Mouse (Mus musculus): ENCODE measurements around the gene Ldlrap1. TPM values are rescaled to one million over a fixed set of nuclear protein-coding genes. Genes with fewer than 3 reads are reported as not detected.

The Ldlrap1 gene
- polyA plus RNA-seq, 1 experiment: 1.7 TPM

- Histone ChIP-seq H3K27me3 (ENCODE audit: control insufficient read depth, insufficient read depth, low read length) (no peaks in the 10 kb centered on the region), H3K4me1 (ENCODE audit: control insufficient read depth, insufficient read depth, low read length) (peaks cover 17% of the 10 kb centered on the region), H3K4me3 (ENCODE audit: control insufficient read depth, low read depth, low read length) (no peak overlapping the region), H3K27ac (ENCODE audit: control insufficient read depth, insufficient read depth, low read depth, low read length) (no peak overlapping the region), H3K36me3 (ENCODE audit: control insufficient read depth, insufficient read depth, low read length) (no peaks in the 10 kb centered on the region)
- TF ChIP-seq CTCF (IDR thresholded peaks at IDR 0.05; ENCODE audit: control insufficient read depth, insufficient read depth, insufficient replicate concordance, low read depth, low read length): no peak
Observed at GRCm38 (mm10) chr4:134766277-134766676, 1.5 kb downstream of the Ldlrap1 start.

DNA sequence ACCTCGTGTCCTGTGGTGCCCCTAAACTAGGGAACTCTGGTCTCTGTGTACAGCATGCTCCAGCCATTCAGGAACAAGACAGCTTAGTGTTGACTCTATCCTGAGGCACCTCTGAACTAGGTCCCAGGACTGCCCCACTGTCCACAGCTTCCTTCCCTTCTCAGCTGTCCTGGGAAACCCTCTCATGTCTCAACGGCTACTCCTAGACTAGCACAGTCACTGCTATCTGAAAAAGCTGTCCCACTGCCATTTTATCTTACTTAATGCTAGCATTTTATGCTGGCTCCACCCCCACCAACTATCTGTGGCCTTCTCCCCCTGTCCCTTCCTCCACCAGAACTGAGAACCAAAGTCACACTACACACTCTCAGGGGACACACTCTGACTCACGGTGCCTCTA, 3.5 kb downstream of the Ldlrap1 start:
- H3K4me1 ChIP-seq (ENCODE audit: control insufficient read depth, insufficient read depth, low read length): peaks cover 17% of the 10 kb centered on the region
- no peak overlapping the region for H3K27ac ChIP-seq (ENCODE audit: control insufficient read depth, insufficient read depth, low read depth, low read length)
- H3K27me3 ChIP-seq (ENCODE audit: control insufficient read depth, insufficient read depth, low read length): no peaks in the 10 kb centered on the region
- TF ChIP-seq POLR2A (IDR thresholded peaks at IDR 0.05; ENCODE audit: control insufficient read depth, low read depth, low read length) (no peak), CTCF (IDR thresholded peaks at IDR 0.05; ENCODE audit: control insufficient read depth, insufficient read depth, insufficient replicate concordance, low read depth, low read length) (no peak)
- no peaks in the 10 kb centered on the region for H3K36me3 ChIP-seq (ENCODE audit: control insufficient read depth, insufficient read depth, low read length)
- H3K4me3 ChIP-seq (ENCODE audit: control insufficient read depth, low read depth, low read length): no peak overlapping the region

DNA sequence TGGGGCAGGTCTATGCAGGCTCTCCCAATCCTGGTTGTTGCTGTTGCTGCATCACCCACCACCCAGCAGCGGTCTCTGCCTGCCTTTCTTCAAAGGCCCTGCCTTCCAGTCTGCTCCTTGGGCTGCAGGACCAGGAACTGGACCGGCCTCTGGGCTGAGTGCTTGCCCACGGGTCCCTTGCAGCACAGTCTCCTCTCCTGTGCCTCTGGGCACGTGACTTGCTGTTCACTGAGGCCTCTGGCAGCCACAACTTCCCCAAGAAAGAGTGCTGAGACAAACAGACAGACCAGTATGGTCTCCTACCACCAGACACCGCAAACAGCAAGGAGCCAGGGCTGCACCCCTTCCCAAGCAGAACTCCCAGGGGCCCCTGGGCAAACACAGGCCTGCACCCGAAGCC, 5.5 kb downstream of the Ldlrap1 start:
- H3K4me1 ChIP-seq (ENCODE audit: control insufficient read depth, insufficient read depth, low read length): peaks cover 7% of the 10 kb centered on the region

DNA sequence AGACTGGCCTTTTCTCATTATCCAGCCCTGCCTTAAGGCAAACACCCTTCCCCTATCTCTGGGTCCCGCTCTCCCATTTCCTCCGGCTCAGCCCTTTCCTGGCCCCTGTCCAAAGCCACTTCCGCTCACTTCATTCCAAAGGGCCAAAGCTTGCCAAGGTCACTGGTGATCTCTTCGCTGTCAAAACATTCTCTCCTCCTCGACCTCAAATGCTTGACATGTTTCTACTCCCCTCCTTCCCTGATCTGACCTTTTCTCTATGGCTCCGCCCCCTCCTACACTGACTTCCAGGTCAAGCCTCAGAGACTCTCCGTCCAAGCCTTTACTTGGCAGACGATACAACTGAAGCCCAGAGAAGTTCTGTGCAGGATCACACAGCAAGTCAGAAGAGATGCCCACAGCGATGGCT, 7.0 kb downstream of the Ldlrap1 start:
- no peaks in the 10 kb centered on the region for H3K27me3 ChIP-seq (ENCODE audit: control insufficient read depth, insufficient read depth, low read length)
- H3K4me1 ChIP-seq (ENCODE audit: control insufficient read depth, insufficient read depth, low read length): no peaks in the 10 kb centered on the region; the same call in 1 of the 2 replicates
- 0 out of 2 replicates have a peak overlapping the region, but pooled peaks have one; percentile 32 for H3K27ac ChIP-seq (ENCODE audit: control insufficient read depth, insufficient read depth, low read depth, low read length)
- no peak for TF ChIP-seq CTCF (IDR thresholded peaks at IDR 0.05; ENCODE audit: control insufficient read depth, insufficient read depth, insufficient replicate concordance, low read depth, low read length)
- TF ChIP-seq POLR2A (IDR thresholded peaks at IDR 0.05; ENCODE audit: control insufficient read depth, low read depth, low read length): no peak
- no peaks in the 10 kb centered on the region for H3K36me3 ChIP-seq (ENCODE audit: control insufficient read depth, insufficient read depth, low read length)
- no peak overlapping the region for H3K4me3 ChIP-seq (ENCODE audit: control insufficient read depth, low read depth, low read length)

More for the DNA sequence above, 5.5 kb downstream of the Ldlrap1 start:
- no peak overlapping the region for H3K27ac ChIP-seq (ENCODE audit: control insufficient read depth, insufficient read depth, low read depth, low read length)
- TF ChIP-seq POLR2A (IDR thresholded peaks at IDR 0.05; ENCODE audit: control insufficient read depth, low read depth, low read length): no peak
- no peak for TF ChIP-seq CTCF (IDR thresholded peaks at IDR 0.05; ENCODE audit: control insufficient read depth, insufficient read depth, insufficient replicate concordance, low read depth, low read length)
- no peaks in the 10 kb centered on the region for H3K27me3 ChIP-seq (ENCODE audit: control insufficient read depth, insufficient read depth, low read length)
- H3K36me3 ChIP-seq (ENCODE audit: control insufficient read depth, insufficient read depth, low read length): no peaks in the 10 kb centered on the region
- no peak overlapping the region for H3K4me3 ChIP-seq (ENCODE audit: control insufficient read depth, low read depth, low read length)

- H3K27ac ChIP-seq (ENCODE audit: control insufficient read depth, insufficient read depth, low read depth, low read length): peak overlapping the region; percentile 32
- H3K4me3 ChIP-seq (ENCODE audit: control insufficient read depth, low read depth, low read length): no peak overlapping the region
- H3K27me3 ChIP-seq (ENCODE audit: control insufficient read depth, insufficient read depth, low read length): no peaks in the 10 kb centered on the region
- H3K4me1 ChIP-seq (ENCODE audit: control insufficient read depth, insufficient read depth, low read length): no peaks in the 10 kb centered on the region; the same call in 1 of the 2 replicates
- TF ChIP-seq CTCF (IDR thresholded peaks at IDR 0.05; ENCODE audit: control insufficient read depth, insufficient read depth, insufficient replicate concordance, low read depth, low read length) (no peak), POLR2A (IDR thresholded peaks at IDR 0.05; ENCODE audit: control insufficient read depth, low read depth, low read length) (no peak)
- no peaks in the 10 kb centered on the region for H3K36me3 ChIP-seq (ENCODE audit: control insufficient read depth, insufficient read depth, low read length)
Observed at GRCm38 (mm10) chr4:134760281-134760680, 7.5 kb downstream of the Ldlrap1 start.

GRCm38 (mm10) chr4:134759564-134759963, 8.3 kb downstream of the Ldlrap1 start:
- no peak overlapping the region; the same call in 1 of the 2 replicates for H3K27ac ChIP-seq (ENCODE audit: control insufficient read depth, insufficient read depth, low read depth, low read length)
- TF ChIP-seq POLR2A (IDR thresholded peaks at IDR 0.05; ENCODE audit: control insufficient read depth, low read depth, low read length) (no peak), CTCF (IDR thresholded peaks at IDR 0.05; ENCODE audit: control insufficient read depth, insufficient read depth, insufficient replicate concordance, low read depth, low read length) (no peak)
- H3K4me3 ChIP-seq (ENCODE audit: control insufficient read depth, low read depth, low read length): no peak overlapping the region
- H3K36me3 ChIP-seq (ENCODE audit: control insufficient read depth, insufficient read depth, low read length): no peaks in the 10 kb centered on the region
- no peaks in the 10 kb centered on the region for H3K27me3 ChIP-seq (ENCODE audit: control insufficient read depth, insufficient read depth, low read length)
- H3K4me1 ChIP-seq (ENCODE audit: control insufficient read depth, insufficient read depth, low read length): no peaks in the 10 kb centered on the region; the same call in 1 of the 2 replicates

GRCm38 (mm10) chr4:134758922-134759321, 8.9 kb downstream of the Ldlrap1 start:
- Histone ChIP-seq H3K4me3 (ENCODE audit: control insufficient read depth, low read depth, low read length) (no peak overlapping the region), H3K27me3 (ENCODE audit: control insufficient read depth, insufficient read depth, low read length) (no peaks in the 10 kb centered on the region), H3K4me1 (ENCODE audit: control insufficient read depth, insufficient read depth, low read length) (no peaks in the 10 kb centered on the region; the same call in 1 of the 2 replicates), H3K27ac (ENCODE audit: control insufficient read depth, insufficient read depth, low read depth, low read length) (no peak overlapping the region), H3K36me3 (ENCODE audit: control insufficient read depth, insufficient read depth, low read length) (no peaks in the 10 kb centered on the region)
- TF ChIP-seq CTCF (IDR thresholded peaks at IDR 0.05; ENCODE audit: control insufficient read depth, insufficient read depth, insufficient replicate concordance, low read depth, low read length) (no peak), POLR2A (IDR thresholded peaks at IDR 0.05; ENCODE audit: control insufficient read depth, low read depth, low read length) (no peak)

- H3K27me3 ChIP-seq (ENCODE audit: control insufficient read depth, insufficient read depth, low read length): no peaks in the 10 kb centered on the region
- H3K4me3 ChIP-seq (ENCODE audit: control insufficient read depth, low read depth, low read length): no peak overlapping the region
- no peaks in the 10 kb centered on the region; the same call in 1 of the 2 replicates for H3K4me1 ChIP-seq (ENCODE audit: control insufficient read depth, insufficient read depth, low read length)
- TF ChIP-seq CTCF (IDR thresholded peaks at IDR 0.05; ENCODE audit: control insufficient read depth, insufficient read depth, insufficient replicate concordance, low read depth, low read length) (no peak), POLR2A (IDR thresholded peaks at IDR 0.05; ENCODE audit: control insufficient read depth, low read depth, low read length) (no peak)
- H3K36me3 ChIP-seq (ENCODE audit: control insufficient read depth, insufficient read depth, low read length): no peaks in the 10 kb centered on the region
- H3K27ac ChIP-seq (ENCODE audit: control insufficient read depth, insufficient read depth, low read depth, low read length): no peak overlapping the region
Observed at GRCm38 (mm10) chr4:134758367-134758766, 9.5 kb downstream of the Ldlrap1 start.

All from testis, adult 2 months (tissue).